Mouse (Mus musculus): Measurements from ENCODE around the gene Gm42878. TPM values are rescaled to one million over a fixed set of nuclear protein-coding genes. Genes with fewer than 3 reads are reported as not detected.

The Gm42878 gene
- polyA plus RNA-seq, 1 experiment from 2014 or later: not detected

Other genes with a start within 250 kb of the Gm42878 start
- 59.7 and 66.6 TPM in 2 replicates for gene Trafd1, start 159.8 kb downstream of the Gm42878 start, polyA plus RNA-seq (2014; fragmentation: Nextera tagmentation; extraction: Ambion mirVana)
- 42.6 and 47.0 TPM in 2 replicates for gene Naa25, start 147.5 kb downstream of the Gm42878 start, polyA plus RNA-seq (2014; fragmentation: Nextera tagmentation; extraction: Ambion mirVana)
- 0.99 and 1.1 TPM in 2 replicates for gene Tmem116, start 93.6 kb downstream of the Gm42878 start, polyA plus RNA-seq (2014; fragmentation: Nextera tagmentation; extraction: Ambion mirVana)
- 95.4 and 100 TPM in 2 replicates for gene Erp29, start 93.0 kb downstream of the Gm42878 start, polyA plus RNA-seq (2014; fragmentation: Nextera tagmentation; extraction: Ambion mirVana)
- gene Adam1b, start 42.0 kb downstream of the Gm42878 start, polyA plus RNA-seq (2014; fragmentation: Nextera tagmentation; extraction: Ambion mirVana): not detected in 2 replicates
- 2.2 and 2.3 TPM in 2 replicates for gene Adam1a, start within 50 bp of the Gm42878 start, polyA plus RNA-seq (2014; fragmentation: Nextera tagmentation; extraction: Ambion mirVana)
- gene Mapkapk5, start 423 bp upstream of the Gm42878 start, polyA plus RNA-seq (2014; fragmentation: Nextera tagmentation; extraction: Ambion mirVana): 54.5 and 57.9 TPM in 2 replicates
- 80.1 and 111 TPM in 2 replicates for gene Aldh2, start 48.3 kb upstream of the Gm42878 start, polyA plus RNA-seq (2014; fragmentation: Nextera tagmentation; extraction: Ambion mirVana)
- gene Acad12, start 73.5 kb upstream of the Gm42878 start, polyA plus RNA-seq (2014; fragmentation: Nextera tagmentation; extraction: Ambion mirVana): 2.5 and 3.0 TPM in 2 replicates
- 1.3 and 1.7 TPM in 2 replicates for gene Acad10, start 115.0 kb upstream of the Gm42878 start, polyA plus RNA-seq (2014; fragmentation: Nextera tagmentation; extraction: Ambion mirVana)
- 37.1 and 42.7 TPM in 2 replicates for gene Brap, start 115.1 kb upstream of the Gm42878 start, polyA plus RNA-seq (2014; fragmentation: Nextera tagmentation; extraction: Ambion mirVana)
- gene Atxn2, start 165.9 kb upstream of the Gm42878 start, polyA plus RNA-seq (2014; fragmentation: Nextera tagmentation; extraction: Ambion mirVana): 74.4 and 84.9 TPM in 2 replicates

Measured in limb, embryonic 11.5 days (tissue).